ENCODE assay signal across 22 mouse cellular contexts in the genomic region with DNA sequence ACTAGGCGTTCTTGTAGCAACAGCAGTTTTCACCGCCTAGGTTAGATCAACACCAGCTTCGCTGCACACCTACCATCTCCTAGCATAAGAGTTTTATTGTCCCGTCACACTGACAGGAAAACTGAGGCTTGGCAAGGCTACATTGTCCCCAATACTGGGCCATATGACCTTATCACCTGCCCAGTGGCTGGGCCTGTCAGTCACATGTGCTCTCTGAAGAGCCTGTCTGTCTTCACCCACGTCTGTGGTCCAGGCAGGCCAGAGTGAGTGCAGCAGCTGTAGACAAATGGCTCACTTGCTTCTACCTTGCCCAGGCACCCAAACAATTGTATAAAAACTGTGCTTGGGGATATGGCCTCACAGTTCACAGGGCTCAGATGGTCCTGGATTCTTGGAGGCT. TPM values are rescaled to one million over a fixed set of nuclear protein-coding genes. Genes with fewer than 3 reads are reported as not detected.
DNase-seq lines count a peak whose midpoint lies in the region; ATAC-seq and TF ChIP-seq lines count a peak whose summit lies in the region.
"Had no signal": no experiment of that assay in that cellular context is flagged by ENCODE, and none has a peak within 500 bp of the region (broad histone marks: within the 10 kb centered on the region; RNA-seq: fewer than 3 reads in every experiment).

No protein-coding gene starts in this region.

- no peaks in the 10 kb centered on the region for H3K36me3 ChIP-seq in hindbrain, embryonic 12.5 days
- H3K36me3 ChIP-seq in hindbrain, embryonic 16.5 days (ENCODE audit: control insufficient read depth, insufficient read depth, low read length): no peaks in the 10 kb centered on the region
- H3K36me3 ChIP-seq in midbrain, embryonic 14.5 days (ENCODE audit: control insufficient read depth, insufficient read depth, low read length): no peaks in the 10 kb centered on the region
- no peaks in the 10 kb centered on the region for H3K36me3 ChIP-seq in midbrain, postnatal 0 days (ENCODE audit: insufficient read depth, low read length)
- no peaks in the 10 kb centered on the region for H3K36me3 ChIP-seq in midbrain, embryonic 16.5 days (ENCODE audit: control insufficient read depth, insufficient read depth, low read length)
- H3K36me3 ChIP-seq: embryonic facial prominence, embryonic 15.5 days; forebrain, embryonic 10.5 days; heart, embryonic 13.5 days had no signal

- DNase-seq in midbrain, embryonic 14.5 days: no peak
- no peak for DNase-seq in midbrain, postnatal 0 days (ENCODE audit: low spot score)
- no peak for DNase-seq in thymus, postnatal 36 days
- DNase-seq: adrenal gland, adult 8-10 months; cerebellum, adult 11 months; cerebellum, adult 8-10 months; cerebellum, postnatal 14 days; embryo, embryonic 11 days; gastrocnemius, adult 2 months; gastrocnemius, postnatal 25 days; heart, postnatal 10 days; heart, postnatal 4 days had no signal

- whole genome bisulfite sequencing in hindbrain, embryonic 12.5 days: 80% methylated on average over 5 of the region's 5 CpGs
- WGBS in hindbrain, embryonic 16.5 days: 81% methylated on average over 5 of the region's 5 CpGs
- 84% methylated on average over 5 of the region's 5 CpGs for WGBS in midbrain, embryonic 14.5 days
- 87% methylated on average over 5 of the region's 5 CpGs for WGBS in midbrain, postnatal 0 days
- WGBS in midbrain, embryonic 16.5 days: 83% methylated on average over 5 of the region's 5 CpGs

- H3K9ac ChIP-seq in hindbrain, embryonic 12.5 days: no peak overlapping the region
- no peak overlapping the region; the same call in 1 of the 2 replicates for H3K9ac ChIP-seq in hindbrain, embryonic 16.5 days (ENCODE audit: low read depth, low read length)
- H3K9ac ChIP-seq in midbrain, embryonic 14.5 days (replicated peaks; ENCODE audit: low read length): no peak overlapping the region
- H3K9ac ChIP-seq in midbrain, postnatal 0 days (replicated peaks; ENCODE audit: low read length, poor library complexity, severe bottlenecking): no peak overlapping the region
- 0 out of 2 replicates have a peak overlapping the region, but pooled peaks have one; percentile 3 for H3K9ac ChIP-seq in midbrain, embryonic 16.5 days (ENCODE audit: low read depth, low read length)
- H3K9ac ChIP-seq: embryonic facial prominence, embryonic 15.5 days; heart, embryonic 13.5 days had no signal

- no peak for ATAC-seq in hindbrain, embryonic 12.5 days (ENCODE audit: low FRiP score)
- no peak for ATAC-seq in hindbrain, embryonic 16.5 days
- ATAC-seq in midbrain, embryonic 14.5 days (ENCODE audit: low FRiP score, low TSS enrichment): no peak
- no peak for ATAC-seq in midbrain, postnatal 0 days (ENCODE audit: low FRiP score)
- no peak for ATAC-seq in midbrain, embryonic 16.5 days
- ATAC-seq: CD4-positive, CD25-positive, alpha-beta regulatory T cell, adult 4 months; forebrain, embryonic 14.5 days had no signal

- H3K4me1 ChIP-seq in hindbrain, embryonic 12.5 days: peaks cover 19% of the 10 kb centered on the region
- H3K4me1 ChIP-seq in hindbrain, embryonic 16.5 days (ENCODE audit: control insufficient read depth, insufficient read depth, low read depth, low read length): no peaks in the 10 kb centered on the region
- H3K4me1 ChIP-seq in midbrain, embryonic 14.5 days (ENCODE audit: control insufficient read depth, insufficient read depth, low read length): 0 out of 2 replicates have a peak, but pooled peaks cover 3% of the 10 kb centered on the region
- 0 out of 2 replicates have a peak, but pooled peaks cover 4% of the 10 kb centered on the region for H3K4me1 ChIP-seq in midbrain, postnatal 0 days (ENCODE audit: insufficient read depth, low read length)
- H3K4me1 ChIP-seq in midbrain, embryonic 16.5 days (ENCODE audit: control insufficient read depth, insufficient read depth, low read length): peaks cover 5% of the 10 kb centered on the region; the same call in 1 of the 2 replicates
- H3K4me1 ChIP-seq: forebrain, embryonic 10.5 days had no signal

- H3K4me3 ChIP-seq in hindbrain, embryonic 12.5 days: no peak overlapping the region
- no peak overlapping the region for H3K4me3 ChIP-seq in hindbrain, embryonic 16.5 days (ENCODE audit: low read length)
- H3K4me3 ChIP-seq in midbrain, embryonic 14.5 days (replicated peaks; ENCODE audit: low read depth, low read length): no peak overlapping the region
- no peak overlapping the region for H3K4me3 ChIP-seq in midbrain, postnatal 0 days (ENCODE audit: low read depth, low read length)
- no peak overlapping the region for H3K4me3 ChIP-seq in midbrain, embryonic 16.5 days (ENCODE audit: low read depth, low read length)
- H3K4me3 ChIP-seq: embryonic facial prominence, embryonic 15.5 days; erythroblast, embryonic 14.5 days; forebrain, embryonic 10.5 days; gastrocnemius, adult 2 months; heart, embryonic 13.5 days had no signal

- peak overlapping the region; percentile 60; the same call in 1 of the 2 replicates for H3K27ac ChIP-seq in hindbrain, embryonic 12.5 days
- no peak overlapping the region for H3K27ac ChIP-seq in hindbrain, embryonic 16.5 days (ENCODE audit: low read depth, low read length)
- 0 out of 2 replicates have a peak overlapping the region, but pooled peaks have one; percentile 20 for H3K27ac ChIP-seq in midbrain, embryonic 14.5 days (replicated peaks; ENCODE audit: low read depth, low read length)
- no peak overlapping the region for H3K27ac ChIP-seq in midbrain, postnatal 0 days (ENCODE audit: low read depth, low read length)
- no peak overlapping the region for H3K27ac ChIP-seq in midbrain, embryonic 16.5 days (ENCODE audit: low read length)
- H3K27ac ChIP-seq: embryonic facial prominence, embryonic 15.5 days; forebrain, embryonic 10.5 days; gastrocnemius, adult 2 months; heart, embryonic 13.5 days had no signal

- H3K27me3 ChIP-seq in hindbrain, embryonic 12.5 days: no peaks in the 10 kb centered on the region
- no peaks in the 10 kb centered on the region for H3K27me3 ChIP-seq in hindbrain, embryonic 16.5 days (replicated peaks; ENCODE audit: control insufficient read depth, insufficient read depth, low read length)
- H3K27me3 ChIP-seq in midbrain, embryonic 14.5 days (ENCODE audit: control insufficient read depth, insufficient read depth, low read length): no peaks in the 10 kb centered on the region
- no peaks in the 10 kb centered on the region for H3K27me3 ChIP-seq in midbrain, postnatal 0 days (ENCODE audit: insufficient read depth, low read length)
- H3K27me3 ChIP-seq in midbrain, embryonic 16.5 days (ENCODE audit: control insufficient read depth, insufficient read depth, low read depth, low read length): no peaks in the 10 kb centered on the region; the same call in 1 of the 2 replicates
- H3K27me3 ChIP-seq: embryonic facial prominence, embryonic 15.5 days; heart, embryonic 13.5 days had no signal

- TF ChIP-seq CTCF in midbrain, postnatal 0 days (IDR thresholded peaks at IDR 0.05): no peak

- H3K4me2 ChIP-seq in hindbrain, embryonic 12.5 days (replicated peaks): no peak overlapping the region
- H3K4me2 ChIP-seq in hindbrain, embryonic 16.5 days (ENCODE audit: low read length): no peak overlapping the region
- H3K4me2 ChIP-seq in midbrain, embryonic 14.5 days (ENCODE audit: low read length): no peak overlapping the region
- H3K4me2 ChIP-seq in midbrain, postnatal 0 days (ENCODE audit: low read depth, low read length, poor library complexity, severe bottlenecking): no peak overlapping the region
- no peak overlapping the region for H3K4me2 ChIP-seq in midbrain, embryonic 16.5 days (ENCODE audit: low read length)
- H3K4me2 ChIP-seq: embryonic facial prominence, embryonic 15.5 days; heart, embryonic 13.5 days had no signal

- no peaks in the 10 kb centered on the region for H3K9me3 ChIP-seq in hindbrain, embryonic 12.5 days (replicated peaks)
- H3K9me3 ChIP-seq in hindbrain, embryonic 16.5 days (ENCODE audit: control insufficient read depth, low read length): no peaks in the 10 kb centered on the region
- no peaks in the 10 kb centered on the region for H3K9me3 ChIP-seq in midbrain, embryonic 14.5 days (ENCODE audit: control insufficient read depth, low read length)
- no peaks in the 10 kb centered on the region for H3K9me3 ChIP-seq in midbrain, postnatal 0 days (ENCODE audit: low read length)
- no peaks in the 10 kb centered on the region for H3K9me3 ChIP-seq in midbrain, embryonic 16.5 days (replicated peaks; ENCODE audit: control insufficient read depth, low read length, poor library complexity, severe bottlenecking)
- H3K9me3 ChIP-seq: embryonic facial prominence, embryonic 15.5 days; forebrain, embryonic 10.5 days; G1E; heart, embryonic 13.5 days had no signal

RNA-seq across cellular contexts. Expression of a gene that starts 44.9 kb away (rescaled TPM):
- polyA plus RNA-seq in hindbrain, embryonic 12.5 days (2016; fragmentation: Nextera tagmentation; extraction: Ambion mirVana): 111 and 113 TPM in 2 replicates
- 108 and 115 TPM in 2 replicates for polyA plus RNA-seq in hindbrain, embryonic 16.5 days (2015; fragmentation: Nextera tagmentation; extraction: Ambion mirVana)
- 96.4 and 110 TPM in 2 replicates for polyA plus RNA-seq in midbrain, embryonic 14.5 days (2014; fragmentation: Nextera tagmentation; extraction: Ambion mirVana)
- total RNA-seq in midbrain, postnatal 0 days (2014; rRNA removed): 108 and 142 TPM in 2 replicates
- 97.3 and 99.1 TPM in 2 replicates for polyA plus RNA-seq in midbrain, postnatal 0 days (2015; fragmentation: Nextera tagmentation; extraction: Ambion mirVana)
- 105 and 109 TPM in 2 replicates for polyA plus RNA-seq in midbrain, embryonic 16.5 days (2015; fragmentation: Nextera tagmentation; extraction: Ambion mirVana)

RNA-seq across cellular contexts. Expression of a gene that starts 45.4 kb away (rescaled TPM):
- 8.1 and 9.7 TPM in 2 replicates for polyA plus RNA-seq in hindbrain, embryonic 12.5 days (2016; fragmentation: Nextera tagmentation; extraction: Ambion mirVana)
- 5.0 and 6.0 TPM in 2 replicates for polyA plus RNA-seq in hindbrain, embryonic 16.5 days (2015; fragmentation: Nextera tagmentation; extraction: Ambion mirVana)
- 3.7 and 4.3 TPM in 2 replicates for polyA plus RNA-seq in midbrain, embryonic 14.5 days (2014; fragmentation: Nextera tagmentation; extraction: Ambion mirVana)
- total RNA-seq in midbrain, postnatal 0 days (2014; rRNA removed): 5.2 and 6.5 TPM in 2 replicates
- 5.1 and 6.1 TPM in 2 replicates for polyA plus RNA-seq in midbrain, postnatal 0 days (2015; fragmentation: Nextera tagmentation; extraction: Ambion mirVana)
- polyA plus RNA-seq in midbrain, embryonic 16.5 days (2015; fragmentation: Nextera tagmentation; extraction: Ambion mirVana): 4.9 and 6.3 TPM in 2 replicates

Comparison
In these comparisons a context has a peak if more than half of its experiments do, and no peak if none do; other contexts are left out.
1. H3K27ac ChIP-seq: peak in hindbrain, embryonic 12.5 days (single experiment) and midbrain, embryonic 14.5 days (single experiment); none in hindbrain, embryonic 16.5 days (single experiment), midbrain, postnatal 0 days (single experiment) and midbrain, embryonic 16.5 days (single experiment).